Mouse (Mus musculus): ENCODE results near the gene Ctsz. TPM values are rescaled to one million over a fixed set of nuclear protein-coding genes. Genes with fewer than 3 reads are reported as not detected.

The Ctsz gene
- polyA plus RNA-seq, 2 experiments, result 71.0 to 96.9 TPM

GRCm38 (mm10) chr2:174438181-174438580 is 658 bp downstream of the Ctsz start:
- Histone ChIP-seq H3K4me2 (ENCODE audit: low read depth) (peak overlapping the region; percentile 98), H3K9ac (replicated peaks) (peak overlapping the region; percentile 71), H3K9me3 (ENCODE audit: control insufficient read depth, low read length) (no peaks in the 10 kb centered on the region), H3K36me3 (replicated peaks; ENCODE audit: control insufficient read depth, insufficient read depth, low read depth) (no peaks in the 10 kb centered on the region; the same call in 1 of the 2 replicates), H3K27me3 (ENCODE audit: control insufficient read depth, insufficient read depth, low read length) (no peaks in the 10 kb centered on the region), H3K4me3 (ENCODE audit: insufficient read depth in 1 of 2, low read depth in 2 of 2, low read length in 2 of 2) (peak overlapping the region; percentile 71 to 72), H3K27ac (no peak overlapping the region), H3K4me1 (replicated peaks; ENCODE audit: control insufficient read depth in 2 of 2, insufficient read depth in 2 of 2, low read length in 1 of 2) (peaks cover 14 to 33% of the 10 kb centered on the region in 2 experiments)
- DNase-seq (ENCODE audit: low read depth in 3 of 3, low spot score in 3 of 3), result no peak
- ATAC-seq (ENCODE audit: insufficient read depth), result no peak
- TF ChIP-seq EP300 (IDR thresholded peaks at IDR 0.05; ENCODE audit: low read depth), result no peak
- TF ChIP-seq CTCF (IDR thresholded peaks at IDR 0.05; ENCODE audit: low read depth), result no peak
- 59% methylated on average over 11 of the region's 11 CpGs for WGBS (ENCODE audit: insufficient replicate concordance)

- peaks cover 14 to 31% of the 10 kb centered on the region in 2 experiments for H3K4me1 ChIP-seq (replicated peaks; ENCODE audit: control insufficient read depth in 2 of 2, insufficient read depth in 2 of 2, low read length in 1 of 2)
- TF ChIP-seq CTCF (IDR thresholded peaks at IDR 0.05; ENCODE audit: low read depth), result no peak
- TF ChIP-seq EP300 (IDR thresholded peaks at IDR 0.05; ENCODE audit: low read depth), result no peak
- H3K9ac ChIP-seq (replicated peaks), result no peak overlapping the region
- H3K9me3 ChIP-seq (ENCODE audit: control insufficient read depth, low read length), result no peaks in the 10 kb centered on the region
- H3K4me3 ChIP-seq (ENCODE audit: insufficient read depth in 1 of 2, low read depth in 2 of 2, low read length in 2 of 2), result peak overlapping the region; percentile 71 to 72
- DNase-seq (ENCODE audit: low read depth in 3 of 3, low spot score in 3 of 3) (no peak), ATAC-seq (ENCODE audit: insufficient read depth) (no peak)
- no peaks in the 10 kb centered on the region for H3K27me3 ChIP-seq (ENCODE audit: control insufficient read depth, insufficient read depth, low read length)
- peak overlapping the region; percentile 98 for H3K4me2 ChIP-seq (ENCODE audit: low read depth)
- H3K27ac ChIP-seq, result no peak overlapping the region
- H3K36me3 ChIP-seq (replicated peaks; ENCODE audit: control insufficient read depth, insufficient read depth, low read depth), result no peaks in the 10 kb centered on the region; the same call in 1 of the 2 replicates
- 80% methylated on average over 4 of the region's 4 CpGs for WGBS (ENCODE audit: insufficient replicate concordance)
These were observed 1.2 kb downstream of the Ctsz start for GRCm38 (mm10) chr2:174437697-174437982.

- Histone ChIP-seq H3K9me3 (ENCODE audit: control insufficient read depth, low read length) (no peaks in the 10 kb centered on the region), H3K4me1 (replicated peaks; ENCODE audit: control insufficient read depth in 2 of 2, insufficient read depth in 2 of 2, low read length in 1 of 2) (peaks cover 14 to 30% of the 10 kb centered on the region in 2 experiments), H3K4me3 (ENCODE audit: insufficient read depth in 1 of 2, low read depth in 2 of 2, low read length in 2 of 2) (peak overlapping the region in 1 of 2 experiments; percentile 1; a peak in 1 of 4 replicates), H3K9ac (replicated peaks) (no peak overlapping the region), H3K27ac (no peak overlapping the region), H3K36me3 (replicated peaks; ENCODE audit: control insufficient read depth, insufficient read depth, low read depth) (no peaks in the 10 kb centered on the region; the same call in none of the 2 replicates), H3K4me2 (ENCODE audit: low read depth) (peak overlapping the region; percentile 98), H3K27me3 (ENCODE audit: control insufficient read depth, insufficient read depth, low read length) (no peaks in the 10 kb centered on the region)
- ATAC-seq (ENCODE audit: insufficient read depth) (no peak), DNase-seq (ENCODE audit: low read depth in 3 of 3, low spot score in 3 of 3) (no peak)
- WGBS (ENCODE audit: insufficient replicate concordance), result 83% methylated on average over 7 of the region's 7 CpGs
- no peak for TF ChIP-seq CTCF (IDR thresholded peaks at IDR 0.05; ENCODE audit: low read depth)
- TF ChIP-seq EP300 (IDR thresholded peaks at IDR 0.05; ENCODE audit: low read depth), result no peak
These were observed 1.7 kb downstream of the Ctsz start for GRCm38 (mm10) chr2:174436916-174437696.

- H3K27ac ChIP-seq, result no peak overlapping the region
- TF ChIP-seq EP300 (IDR thresholded peaks at IDR 0.05; ENCODE audit: low read depth), result no peak
- TF ChIP-seq CTCF (IDR thresholded peaks at IDR 0.05; ENCODE audit: low read depth), result no peak
- H3K9ac ChIP-seq (replicated peaks), result no peak overlapping the region
- no peaks in the 10 kb centered on the region for H3K9me3 ChIP-seq (ENCODE audit: control insufficient read depth, low read length)
- H3K27me3 ChIP-seq (ENCODE audit: control insufficient read depth, insufficient read depth, low read length), result no peaks in the 10 kb centered on the region
- no peak overlapping the region for H3K4me2 ChIP-seq (ENCODE audit: low read depth)
- H3K4me3 ChIP-seq (ENCODE audit: insufficient read depth in 1 of 2, low read depth in 2 of 2, low read length in 2 of 2), result no peak overlapping the region
- ATAC-seq (ENCODE audit: insufficient read depth), result no peak
- 71% methylated on average over 26 of the region's 26 CpGs for WGBS (ENCODE audit: insufficient replicate concordance)
- DNase-seq (ENCODE audit: low read depth in 3 of 3, low spot score in 3 of 3), result no peak
- H3K4me1 ChIP-seq (replicated peaks; ENCODE audit: control insufficient read depth in 2 of 2, insufficient read depth in 2 of 2, low read length in 1 of 2), result peaks cover 14 to 30% of the 10 kb centered on the region in 2 experiments
- no peaks in the 10 kb centered on the region; the same call in none of the 2 replicates for H3K36me3 ChIP-seq (replicated peaks; ENCODE audit: control insufficient read depth, insufficient read depth, low read depth)
These were observed 2.6 kb downstream of the Ctsz start for GRCm38 (mm10) chr2:174436076-174436701.

- Histone ChIP-seq H3K4me3 (ENCODE audit: insufficient read depth in 1 of 2, low read depth in 2 of 2, low read length in 2 of 2) (no peak overlapping the region), H3K36me3 (replicated peaks; ENCODE audit: control insufficient read depth, insufficient read depth, low read depth) (no peaks in the 10 kb centered on the region; the same call in none of the 2 replicates), H3K9me3 (ENCODE audit: control insufficient read depth, low read length) (no peaks in the 10 kb centered on the region), H3K4me1 (replicated peaks; ENCODE audit: control insufficient read depth in 2 of 2, insufficient read depth in 2 of 2, low read length in 1 of 2) (peaks cover 14 to 27% of the 10 kb centered on the region in 2 experiments), H3K27me3 (ENCODE audit: control insufficient read depth, insufficient read depth, low read length) (no peaks in the 10 kb centered on the region), H3K9ac (replicated peaks) (no peak overlapping the region), H3K4me2 (ENCODE audit: low read depth) (no peak overlapping the region), H3K27ac (no peak overlapping the region)
- 84% methylated on average over 9 of the region's 9 CpGs for WGBS (ENCODE audit: insufficient replicate concordance)
- no peak for TF ChIP-seq CTCF (IDR thresholded peaks at IDR 0.05; ENCODE audit: low read depth)
- no peak for TF ChIP-seq EP300 (IDR thresholded peaks at IDR 0.05; ENCODE audit: low read depth)
- ATAC-seq (ENCODE audit: insufficient read depth) (no peak), DNase-seq (ENCODE audit: low read depth in 3 of 3, low spot score in 3 of 3) (no peak)
These were observed 3.9 kb downstream of the Ctsz start for GRCm38 (mm10) chr2:174434943-174435342.
